Mouse (Mus musculus): ENCODE measurements at regions not wholly inside any gene's neighbourhood (a gene's known extent, or its start where the extent isn't known, plus 50 kb on each side); places are given as distances from the start of the nearest gene placed in this dataset.

GRCm38 (mm10) chr2:159557567-159557966 lies 763.0 kb downstream of the Dhx35 start:
- no peak for DNase-seq (ENCODE audit: low spot score)

DNA sequence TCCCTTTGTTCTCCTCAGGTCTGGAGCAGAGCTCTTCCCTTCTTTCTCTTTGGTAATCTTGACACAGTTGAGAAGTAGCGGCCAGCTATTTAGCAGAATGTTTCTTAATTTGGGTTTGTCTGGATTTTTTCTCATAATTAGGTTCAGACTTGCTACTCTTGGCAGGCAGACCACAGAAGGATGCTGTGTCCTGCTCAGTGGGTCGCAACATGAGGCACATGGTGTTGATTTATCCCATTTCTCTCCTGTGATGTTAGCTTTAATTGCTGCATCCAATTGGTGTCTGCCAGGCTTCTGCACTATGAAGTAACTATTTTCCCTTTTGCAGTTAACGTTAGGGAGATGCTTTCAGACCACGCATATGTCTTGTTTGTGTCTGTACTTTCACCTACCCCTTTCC lies 768.7 kb downstream of the Gm826 start:
- DNase-seq (ENCODE audit: low spot score): no peak

DNA sequence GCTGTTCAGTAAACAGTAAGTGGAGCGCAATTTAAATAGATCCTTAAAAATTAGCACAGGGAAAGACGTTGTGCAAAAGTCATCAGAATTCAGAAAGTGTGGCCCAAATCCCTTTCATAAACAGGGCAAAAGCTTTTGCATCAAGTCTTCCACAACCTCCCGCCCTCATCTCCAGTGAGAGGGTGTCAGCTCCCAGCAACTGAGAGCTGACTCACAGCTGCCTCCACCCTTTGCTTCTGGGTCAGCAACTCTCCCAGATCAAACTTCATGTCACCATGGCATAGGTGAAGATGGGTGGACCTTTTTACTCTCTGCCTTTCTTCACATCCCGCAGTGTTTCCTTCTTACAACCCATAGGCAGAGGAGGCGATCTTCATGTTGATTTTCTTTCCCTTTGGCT lies 768.0 kb downstream of the Gm826 start:
- DNase-seq (ENCODE audit: low spot score): no peak

DNA sequence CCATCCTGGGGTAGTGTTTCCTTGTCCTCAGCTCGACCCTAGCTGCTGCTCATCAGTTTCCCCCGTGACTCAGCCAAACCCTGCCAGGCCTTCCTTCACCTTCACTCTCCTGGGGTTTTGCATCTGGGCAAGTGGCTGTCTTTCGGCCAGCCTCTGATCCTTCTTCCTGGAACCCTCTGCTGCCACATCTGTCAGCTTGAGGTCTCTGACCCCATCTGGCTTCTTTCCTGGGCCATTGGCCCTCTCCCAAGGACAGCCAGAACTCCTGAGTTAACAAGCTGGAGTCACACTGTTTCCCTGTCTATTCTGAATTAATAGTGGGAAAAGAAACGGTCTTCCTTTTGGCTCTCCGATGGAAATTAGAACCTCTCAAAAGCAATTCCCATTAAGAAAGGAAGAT lies 767.5 kb downstream of the Gm826 start:
- DNase-seq (ENCODE audit: low spot score): peak; percentile 43

DNA sequence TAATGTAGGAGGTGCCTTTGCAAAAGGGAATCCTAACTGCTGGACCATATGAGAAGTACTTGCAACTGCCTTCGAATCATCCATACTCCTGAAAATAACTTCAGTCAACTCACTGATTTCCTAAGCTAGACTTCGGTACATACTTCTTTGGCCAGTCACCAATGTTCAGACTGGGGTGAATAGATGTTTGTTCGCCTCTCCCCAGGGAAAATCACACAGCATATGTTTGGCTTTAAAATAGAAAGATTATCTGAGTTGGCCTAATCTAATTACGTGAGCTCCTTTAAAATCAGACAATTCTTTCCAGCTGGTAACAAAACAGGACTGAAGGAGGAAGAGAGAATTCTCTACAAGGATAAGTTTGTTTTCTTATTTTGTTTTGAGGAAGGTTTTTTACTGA lies 765.6 kb downstream of the Gm826 start:
- no peak for DNase-seq (ENCODE audit: low spot score)

DNA sequence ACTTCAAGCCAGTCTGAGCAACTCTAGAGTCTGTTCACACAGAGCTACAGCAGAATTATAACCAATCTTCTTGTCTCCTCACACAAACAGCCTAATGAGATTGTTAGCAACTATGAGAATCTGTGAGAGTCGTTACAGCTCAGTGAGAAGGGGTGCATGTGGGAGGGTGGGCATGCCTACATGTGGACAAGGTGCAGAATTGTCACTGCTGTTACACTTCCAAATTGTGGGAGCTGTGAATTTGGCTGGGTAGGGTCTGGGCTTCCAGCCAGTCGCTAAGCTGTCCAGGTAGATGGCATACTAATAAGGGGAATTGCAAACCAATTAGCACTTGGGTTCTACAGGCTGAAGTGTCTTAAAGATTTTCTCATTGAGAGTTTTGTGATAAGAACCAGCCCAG lies 762.1 kb downstream of the Gm826 start:
- DNase-seq (ENCODE audit: low spot score): no peak

DNA sequence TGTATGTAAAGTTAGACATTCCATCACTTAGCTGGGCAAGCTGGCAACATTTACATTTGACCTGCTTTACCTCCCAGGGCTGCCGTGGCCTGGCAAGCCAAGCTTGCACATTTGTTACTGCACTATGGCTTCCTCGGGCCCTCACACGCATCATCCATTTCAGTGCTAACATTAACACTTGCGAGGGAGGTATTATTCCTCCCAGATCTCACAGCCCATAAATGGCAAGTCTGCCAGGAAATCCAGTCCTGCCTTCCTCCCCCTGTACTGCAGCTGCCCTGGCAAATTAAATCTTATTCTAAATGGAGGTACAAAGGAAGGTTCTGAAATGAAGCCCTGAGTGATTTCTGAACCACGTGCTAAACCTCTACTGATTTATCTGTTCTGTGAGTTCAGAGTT lies 758.7 kb downstream of the Gm826 start:
- no peak for DNase-seq (ENCODE audit: low spot score)

DNA sequence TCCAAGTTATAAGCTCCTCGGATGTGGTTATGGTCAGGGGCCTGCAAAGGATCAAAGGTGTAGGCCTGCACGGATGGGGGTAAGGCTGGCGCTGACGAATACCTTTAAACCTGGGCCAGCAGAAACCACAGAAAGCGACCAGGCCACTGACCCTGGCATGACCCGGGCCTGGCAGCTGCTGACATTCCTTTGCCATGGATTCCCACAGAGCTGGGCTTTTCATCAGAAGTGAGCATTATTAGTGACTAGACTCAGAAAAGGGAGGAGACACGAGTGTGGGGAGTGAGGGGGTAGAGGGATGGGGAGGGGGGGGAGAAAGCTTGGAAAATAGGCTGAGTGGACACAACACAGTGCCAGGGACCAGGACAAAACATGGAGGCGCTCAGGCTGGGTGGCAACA lies 750.9 kb downstream of the Gm826 start:
- no peak for DNase-seq (ENCODE audit: low spot score)

DNA sequence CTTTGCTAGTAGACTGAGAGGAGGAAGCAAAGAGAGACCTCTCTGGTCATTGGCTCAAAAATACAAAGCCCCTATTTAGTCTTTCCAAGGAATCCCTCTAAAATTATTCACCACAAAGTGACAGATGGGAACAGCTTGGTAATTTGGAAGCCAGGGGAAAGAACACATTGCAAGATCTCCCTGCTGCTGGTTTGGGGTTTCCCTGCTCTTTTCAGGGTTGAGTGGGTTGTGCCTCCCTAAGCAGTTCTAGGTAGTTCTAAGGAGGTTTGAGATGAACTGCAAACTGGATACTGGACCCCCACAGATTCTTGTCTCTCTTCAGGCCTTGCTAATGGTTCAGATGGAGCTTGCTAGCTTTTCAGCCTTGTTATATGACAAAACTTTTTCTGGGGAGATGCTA lies 749.3 kb downstream of the Gm826 start:
- no peak for DNase-seq (ENCODE audit: low spot score)

DNA sequence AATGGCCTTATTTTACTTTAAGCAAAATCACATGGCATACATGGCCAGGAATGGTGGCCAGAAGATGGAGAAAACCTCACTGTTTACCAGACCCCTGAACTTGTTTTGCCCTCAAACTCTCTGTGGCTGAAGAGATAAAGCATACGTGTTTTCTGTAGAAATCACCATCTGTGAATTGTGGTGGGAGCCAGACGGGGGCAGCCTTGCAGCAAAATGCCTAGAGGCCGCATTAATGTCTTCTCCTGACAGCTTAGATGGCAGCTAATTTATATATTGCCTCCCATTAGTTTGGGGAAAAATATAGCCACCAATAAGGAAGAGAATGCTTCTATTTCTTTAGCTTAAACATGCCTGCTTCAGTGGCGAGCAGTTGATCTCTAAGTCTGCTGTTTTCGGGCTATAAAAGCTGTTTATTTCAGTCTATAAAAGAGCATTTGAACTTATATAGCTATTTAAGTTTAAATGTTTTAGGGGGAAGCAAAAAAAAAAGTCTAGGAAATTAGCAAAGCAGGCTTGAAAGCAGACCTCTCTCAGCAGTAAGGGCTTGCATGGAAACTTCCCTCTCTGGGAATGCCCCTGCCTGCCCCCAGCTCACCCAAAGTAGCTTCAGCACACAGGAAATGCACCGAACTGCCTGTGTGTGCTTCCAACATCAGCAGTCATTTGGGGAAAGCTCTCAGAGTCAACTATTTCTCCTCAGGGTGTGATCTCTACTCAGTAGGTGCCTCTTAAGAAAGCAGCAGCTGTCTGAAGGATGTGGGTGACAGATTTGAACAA lies 747.1 kb downstream of the Gm826 start:
- DNase-seq (ENCODE audit: low spot score): no peak

DNA sequence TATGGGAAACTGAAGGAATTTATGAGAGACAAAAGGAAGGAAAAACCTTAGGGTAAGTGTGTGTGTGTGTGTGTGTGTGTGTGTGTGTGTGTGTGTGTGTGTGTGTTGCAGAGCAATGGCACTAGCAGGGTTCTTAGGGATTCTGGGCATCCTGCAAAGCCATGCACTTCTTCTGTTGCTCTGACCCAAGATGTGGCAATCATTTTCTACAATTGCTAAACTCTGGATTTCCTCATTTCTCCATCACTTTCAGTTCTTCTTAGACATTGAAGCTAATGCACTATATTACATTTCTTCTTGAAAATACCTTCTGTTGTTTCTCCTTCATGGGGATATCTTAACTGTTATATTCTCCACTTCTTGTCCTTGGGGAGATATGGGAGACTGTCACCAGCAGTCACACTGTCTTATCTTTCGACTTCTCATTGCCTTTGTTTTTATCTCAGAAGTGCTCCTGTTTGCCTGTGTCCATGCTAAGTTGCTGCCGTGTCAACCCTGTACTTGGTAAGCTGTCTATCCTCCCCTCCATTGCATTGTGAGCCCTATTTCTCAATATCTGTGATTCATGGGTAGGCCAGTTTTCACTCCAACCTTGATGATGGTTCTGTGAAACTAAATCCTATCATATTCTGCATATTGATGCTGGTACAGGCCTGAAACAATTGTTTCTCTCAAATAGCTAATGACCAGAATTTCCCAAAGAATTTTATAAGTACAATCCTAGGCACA lies 742.4 kb downstream of the Gm826 start:
- no peak for DNase-seq (ENCODE audit: low spot score)

GRCm38 (mm10) chr2:159592841-159593240 lies 741.1 kb downstream of the Gm826 start:
- no peak for DNase-seq (ENCODE audit: low spot score)

DNA sequence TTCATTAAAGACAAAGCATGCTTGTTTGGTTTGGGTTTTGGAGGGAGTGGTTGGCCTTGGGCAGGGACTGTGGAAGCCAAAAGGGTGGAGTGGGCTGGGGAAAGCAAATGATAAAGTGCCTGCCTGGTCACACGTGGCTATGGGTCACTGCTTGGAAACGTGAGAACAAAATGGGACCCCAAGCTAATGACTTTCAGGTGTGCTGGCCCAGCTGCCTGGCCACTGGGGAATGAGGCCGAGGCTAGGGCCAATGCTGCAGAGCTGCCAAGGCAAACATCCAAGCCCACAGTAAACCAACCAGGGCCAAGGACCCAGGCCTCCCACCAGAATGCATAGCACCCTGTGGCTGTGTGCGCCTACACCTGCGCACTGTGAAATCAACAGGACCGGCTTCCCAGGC lies 737.7 kb downstream of the Gm826 start:
- DNase-seq (ENCODE audit: low spot score): no peak

GRCm38 (mm10) chr2:159598080-159598479 lies 735.9 kb downstream of the Gm826 start:
- no peak for DNase-seq (ENCODE audit: low spot score)

GRCm38 (mm10) chr2:159607191-159607590 lies 726.8 kb downstream of the Gm826 start:
- no peak for DNase-seq (ENCODE audit: low spot score)

GRCm38 (mm10) chr2:159610451-159610850 lies 723.5 kb downstream of the Gm826 start:
- no peak for DNase-seq (ENCODE audit: low spot score)

GRCm38 (mm10) chr2:159616685-159617084 lies 717.3 kb downstream of the Gm826 start:
- no peak for DNase-seq (ENCODE audit: low spot score)

DNA sequence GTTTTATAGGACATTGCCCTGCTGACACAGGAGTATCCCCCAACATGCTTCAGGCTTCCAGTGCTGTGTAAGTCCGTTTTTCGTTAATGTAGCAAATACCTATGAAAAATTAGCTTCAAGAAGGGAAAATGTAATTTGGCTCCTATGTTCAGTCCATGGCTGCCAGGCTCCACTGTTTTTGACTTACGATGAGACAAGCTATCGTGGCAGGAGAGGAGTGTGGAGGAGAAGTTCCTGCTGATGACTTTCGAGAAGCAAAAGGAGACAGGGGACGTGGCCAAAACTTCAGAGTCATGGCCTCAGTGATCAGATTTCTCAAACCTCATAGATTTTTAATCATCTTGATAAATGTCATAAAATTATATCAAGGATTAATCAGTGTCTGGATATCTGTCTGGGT lies 712.7 kb downstream of the Gm826 start:
- no peak for DNase-seq (ENCODE audit: low spot score)

DNA sequence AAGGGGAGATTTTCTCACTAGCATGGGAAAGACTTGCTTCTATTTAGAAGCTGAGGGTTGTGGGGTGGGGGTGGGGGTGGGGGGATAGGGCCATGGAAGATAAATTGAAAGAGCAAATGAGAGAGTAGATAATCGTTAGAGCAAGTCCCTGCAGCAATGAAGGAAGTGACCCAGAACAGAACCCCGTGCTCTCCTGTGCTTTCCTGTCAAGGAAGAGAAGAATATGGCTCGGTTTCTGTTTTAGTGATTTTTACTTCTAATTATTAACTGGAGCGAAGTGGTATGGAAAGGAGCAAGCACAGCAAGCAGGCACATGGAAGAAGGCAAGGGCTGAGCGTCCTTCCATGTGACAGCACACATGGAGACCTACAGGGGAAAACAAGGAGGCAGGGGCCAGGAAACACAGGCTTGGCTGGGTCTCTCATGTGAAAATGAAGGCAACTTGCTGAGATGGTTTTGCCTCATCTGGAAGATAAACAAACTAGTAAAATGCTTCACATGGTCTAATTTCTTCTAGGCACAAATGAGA lies 711.8 kb downstream of the Gm826 start:
- no peak for DNase-seq (ENCODE audit: low spot score)

DNA sequence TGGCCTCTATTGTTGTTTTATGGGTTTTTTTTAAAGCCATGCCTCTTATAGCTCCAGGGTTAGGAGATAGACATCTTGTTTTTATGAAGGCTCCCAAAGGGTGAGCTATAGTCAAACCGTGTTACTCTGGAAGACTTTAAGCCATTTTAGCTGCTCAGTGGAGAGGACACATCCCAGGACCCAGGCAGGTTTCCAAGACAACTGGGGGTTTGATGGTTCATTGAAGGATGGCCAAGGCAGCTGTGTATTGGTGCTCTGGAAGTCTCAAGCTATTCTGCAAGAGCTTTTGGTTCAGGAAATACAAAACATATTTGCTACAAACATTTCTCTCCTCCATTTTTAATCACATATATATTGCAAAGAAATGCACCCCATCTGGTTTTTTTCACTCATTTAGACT lies 708.7 kb downstream of the Gm826 start:
- no peak for DNase-seq (ENCODE audit: low spot score)

GRCm38 (mm10) chr2:159645861-159646260 lies 688.1 kb downstream of the Gm826 start:
- DNase-seq (ENCODE audit: low spot score): peak; percentile 26

DNA sequence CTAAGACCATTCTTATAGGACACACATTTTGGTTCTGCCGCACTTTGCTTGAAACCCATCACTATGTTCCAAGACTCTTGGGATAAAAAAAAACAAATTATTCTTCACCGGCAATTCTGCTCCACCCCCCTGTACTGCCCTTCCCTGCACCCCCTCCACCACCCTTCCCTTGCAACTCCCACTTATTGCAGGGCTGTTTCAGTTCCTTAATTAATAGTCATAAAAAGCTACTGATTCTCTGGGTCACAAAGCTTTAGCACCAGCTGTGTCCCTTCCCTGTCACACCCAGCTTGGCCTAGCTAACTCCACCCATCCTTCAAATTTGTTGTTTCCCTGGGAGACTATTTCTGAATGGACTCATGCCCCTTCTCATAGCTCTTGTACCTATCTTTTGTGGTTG lies 687.4 kb downstream of the Gm826 start:
- DNase-seq (ENCODE audit: low spot score): no peak

DNA sequence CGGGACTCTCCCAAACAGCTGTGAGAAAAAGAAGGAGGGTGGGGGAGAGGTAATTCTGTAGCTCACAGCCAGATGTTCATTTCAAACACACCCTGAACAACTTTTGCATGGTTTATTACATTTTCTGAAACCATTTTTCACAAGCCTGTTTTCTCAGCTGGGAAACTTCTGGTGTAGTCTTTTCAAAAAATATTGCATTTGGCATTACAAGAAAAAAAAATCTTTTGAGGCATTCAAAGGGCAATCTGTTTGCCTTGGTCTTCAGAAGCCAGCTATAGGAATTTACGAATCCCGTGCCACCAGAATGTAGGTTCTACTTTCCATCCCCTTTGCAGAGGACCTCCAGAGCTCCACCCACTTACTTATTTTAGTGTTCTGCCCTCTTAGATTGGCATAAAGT lies 681.7 kb downstream of the Gm826 start:
- DNase-seq (ENCODE audit: low spot score): no peak

- DNase-seq (ENCODE audit: low spot score): no peak
These were observed 657.1 kb downstream of the Gm826 start for GRCm38 (mm10) chr2:159676845-159677244.

Measured in urinary bladder, postnatal 14 days (tissue).